Mouse (Mus musculus): ENCODE data around the gene Sf3b5.

DNA sequence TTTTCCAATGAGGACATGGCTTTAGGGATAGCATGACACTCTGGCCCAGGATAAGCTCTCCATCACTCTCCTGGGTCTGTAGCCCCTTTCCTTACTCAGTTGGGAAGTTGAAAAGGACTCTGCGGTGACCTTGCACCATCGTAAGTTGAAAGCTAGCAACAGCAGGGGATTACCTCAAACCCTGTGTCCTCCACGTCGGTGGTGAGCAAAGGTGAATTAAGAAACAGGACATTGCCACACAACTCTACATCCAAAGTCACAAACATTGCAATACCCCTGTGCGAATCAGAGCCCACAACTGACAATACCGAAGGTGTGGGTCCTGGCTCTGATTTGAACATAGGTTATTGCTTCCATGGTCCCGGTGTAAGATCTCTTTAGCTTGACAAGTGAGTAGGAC, 29.2 kb upstream of the Sf3b5 start:
- TF ChIP-seq CTCF (IDR thresholded peaks at IDR 0.05; ENCODE audit: low read depth) (no peak), EP300 (IDR thresholded peaks at IDR 0.05; ENCODE audit: low read depth) (no peak)
